Mouse (Mus musculus): Measurements from ENCODE around the gene Hist1h3b. TPM values are rescaled to one million over a fixed set of nuclear protein-coding genes. Genes with fewer than 3 reads are reported as not detected.
"Not testable (repeated sequence)": the region's sequence is repeated elsewhere in the genome, so short reads cannot be mapped to it uniquely, and the experiment has no call there.

Hist1h3b gene
- polyA plus RNA-seq, 1 experiment from 2014 or later = 4.7 TPM

GRCm38 (mm10) chr13:23766772-23767171 lies 14.7 kb downstream of the Hist1h3b start:
- H3K27me3 ChIP-seq (replicated peaks; ENCODE audit: control insufficient read depth, insufficient read depth, low read length) = no peaks in the 10 kb centered on the region
- H3K4me3 ChIP-seq (ENCODE audit: low read length) = no peak overlapping the region
- no peaks in the 10 kb centered on the region for H3K36me3 ChIP-seq (ENCODE audit: control insufficient read depth, insufficient read depth, low read length)
- H3K4me2 ChIP-seq (ENCODE audit: low read depth, low read length) = no peak overlapping the region
- no peak for ATAC-seq
- H3K9me3 ChIP-seq (ENCODE audit: control insufficient read depth, low read length) = no peaks in the 10 kb centered on the region
- H3K4me1 ChIP-seq (ENCODE audit: control insufficient read depth, insufficient read depth, low read length) = peaks cover 14% of the 10 kb centered on the region
- H3K9ac ChIP-seq (ENCODE audit: low read depth, low read length) = no peak overlapping the region
- no peak overlapping the region for H3K27ac ChIP-seq (ENCODE audit: low read length)

- peaks cover 9% of the 10 kb centered on the region; the same call in 1 of the 2 replicates for H3K4me1 ChIP-seq (ENCODE audit: control insufficient read depth, insufficient read depth, low read length)
- 58% methylated on average over 5 of the region's 5 CpGs for WGBS
- H3K4me3 ChIP-seq (ENCODE audit: low read length) = no peak overlapping the region
These were observed 16.8 kb downstream of the Hist1h3b start for GRCm38 (mm10) chr13:23768834-23769397.

GRCm38 (mm10) chr13:23769613-23770012 lies 17.5 kb downstream of the Hist1h3b start, which contains the start of gene Trim38:
TSS of gene Trim38 (plus strand) at chr13:23769913.
- H3K9ac ChIP-seq (ENCODE audit: low read depth, low read length); H3K4me2 ChIP-seq (ENCODE audit: low read depth, low read length); ATAC-seq; H3K4me3 ChIP-seq (ENCODE audit: low read length); H3K36me3 ChIP-seq (ENCODE audit: control insufficient read depth, insufficient read depth, low read length); H3K4me1 ChIP-seq (ENCODE audit: control insufficient read depth, insufficient read depth, low read length); H3K27me3 ChIP-seq (replicated peaks; ENCODE audit: control insufficient read depth, insufficient read depth, low read length); H3K9me3 ChIP-seq (ENCODE audit: control insufficient read depth, low read length); H3K27ac ChIP-seq (ENCODE audit: low read length): not testable (repeated sequence)
- WGBS = 93% methylated on average over 2 of the region's 2 CpGs

More at GRCm38 (mm10) chr13:23768834-23769397, 16.8 kb downstream of the Hist1h3b start:
- H3K9me3 ChIP-seq (ENCODE audit: control insufficient read depth, low read length) = no peaks in the 10 kb centered on the region
- H3K9ac ChIP-seq (ENCODE audit: low read depth, low read length) = no peak overlapping the region
- no peaks in the 10 kb centered on the region for H3K27me3 ChIP-seq (replicated peaks; ENCODE audit: control insufficient read depth, insufficient read depth, low read length)
- no peak overlapping the region for H3K4me2 ChIP-seq (ENCODE audit: low read depth, low read length)
- no peak overlapping the region for H3K27ac ChIP-seq (ENCODE audit: low read length)
- H3K36me3 ChIP-seq (ENCODE audit: control insufficient read depth, insufficient read depth, low read length) = no peaks in the 10 kb centered on the region
- ATAC-seq = no peak

- Histone ChIP-seq H3K4me3 (ENCODE audit: low read length) (peak overlapping the region; percentile 7), H3K27ac (ENCODE audit: low read length) (no peak overlapping the region), H3K9ac (ENCODE audit: low read depth, low read length) (no peak overlapping the region), H3K36me3 (ENCODE audit: control insufficient read depth, insufficient read depth, low read length) (no peaks in the 10 kb centered on the region), H3K4me2 (ENCODE audit: low read depth, low read length) (peak overlapping the region; percentile 37), H3K4me1 (ENCODE audit: control insufficient read depth, insufficient read depth, low read length) (no peaks in the 10 kb centered on the region), H3K9me3 (ENCODE audit: control insufficient read depth, low read length) (no peaks in the 10 kb centered on the region), H3K27me3 (replicated peaks; ENCODE audit: control insufficient read depth, insufficient read depth, low read length) (no peaks in the 10 kb centered on the region)
- 23% methylated on average over 21 of the region's 21 CpGs for WGBS
- peak; percentile 91 for ATAC-seq
These were observed 20.7 kb downstream of the Hist1h3b start for GRCm38 (mm10) chr13:23772561-23773313.

- H3K36me3 ChIP-seq (ENCODE audit: control insufficient read depth, insufficient read depth, low read length) = no peaks in the 10 kb centered on the region
- no peak overlapping the region for H3K27ac ChIP-seq (ENCODE audit: low read length)
- H3K9me3 ChIP-seq (ENCODE audit: control insufficient read depth, low read length) = no peaks in the 10 kb centered on the region
- H3K4me3 ChIP-seq (ENCODE audit: low read length) = no peak overlapping the region
- ATAC-seq = no peak
- H3K4me1 ChIP-seq (ENCODE audit: control insufficient read depth, insufficient read depth, low read length) = no peaks in the 10 kb centered on the region
- H3K9ac ChIP-seq (ENCODE audit: low read depth, low read length) = no peak overlapping the region
- H3K27me3 ChIP-seq (replicated peaks; ENCODE audit: control insufficient read depth, insufficient read depth, low read length) = no peaks in the 10 kb centered on the region
- 95% methylated on average over 7 of the region's 7 CpGs for WGBS
- H3K4me2 ChIP-seq (ENCODE audit: low read depth, low read length) = no peak overlapping the region
These were observed 26.3 kb downstream of the Hist1h3b start for GRCm38 (mm10) chr13:23778339-23778738.

- no peaks in the 10 kb centered on the region for H3K27me3 ChIP-seq (replicated peaks; ENCODE audit: control insufficient read depth, insufficient read depth, low read length)
- H3K36me3 ChIP-seq (ENCODE audit: control insufficient read depth, insufficient read depth, low read length) = no peaks in the 10 kb centered on the region
- no peak overlapping the region for H3K4me2 ChIP-seq (ENCODE audit: low read depth, low read length)
- H3K27ac ChIP-seq (ENCODE audit: low read length) = no peak overlapping the region
- 71% methylated on average over 4 of the region's 4 CpGs for WGBS
- H3K4me3 ChIP-seq (ENCODE audit: low read length) = no peak overlapping the region
- H3K9ac ChIP-seq (ENCODE audit: low read depth, low read length) = no peak overlapping the region
- H3K4me1 ChIP-seq (ENCODE audit: control insufficient read depth, insufficient read depth, low read length) = no peaks in the 10 kb centered on the region
- ATAC-seq = no peak
- H3K9me3 ChIP-seq (ENCODE audit: control insufficient read depth, low read length) = no peaks in the 10 kb centered on the region
These were observed 27.0 kb downstream of the Hist1h3b start for GRCm38 (mm10) chr13:23779025-23779424.

- ATAC-seq = no peak
- Histone ChIP-seq H3K4me3 (ENCODE audit: low read length) (no peak overlapping the region), H3K9ac (ENCODE audit: low read depth, low read length) (no peak overlapping the region), H3K27me3 (replicated peaks; ENCODE audit: control insufficient read depth, insufficient read depth, low read length) (no peaks in the 10 kb centered on the region), H3K4me1 (ENCODE audit: control insufficient read depth, insufficient read depth, low read length) (no peaks in the 10 kb centered on the region), H3K27ac (ENCODE audit: low read length) (no peak overlapping the region), H3K4me2 (ENCODE audit: low read depth, low read length) (no peak overlapping the region), H3K9me3 (ENCODE audit: control insufficient read depth, low read length) (no peaks in the 10 kb centered on the region), H3K36me3 (ENCODE audit: control insufficient read depth, insufficient read depth, low read length) (no peaks in the 10 kb centered on the region)
- 43% methylated on average over 2 of the region's 2 CpGs for WGBS
These were observed 40.5 kb downstream of the Hist1h3b start for GRCm38 (mm10) chr13:23792520-23792919.

GRCm38 (mm10) chr13:23799405-23799804 lies 47.3 kb downstream of the Hist1h3b start:
- Histone ChIP-seq H3K9ac (ENCODE audit: low read depth, low read length) (no peak overlapping the region), H3K9me3 (ENCODE audit: control insufficient read depth, low read length) (no peaks in the 10 kb centered on the region), H3K27ac (ENCODE audit: low read length) (no peak overlapping the region), H3K36me3 (ENCODE audit: control insufficient read depth, insufficient read depth, low read length) (no peaks in the 10 kb centered on the region), H3K4me1 (ENCODE audit: control insufficient read depth, insufficient read depth, low read length) (no peaks in the 10 kb centered on the region), H3K4me2 (ENCODE audit: low read depth, low read length) (no peak overlapping the region), H3K27me3 (replicated peaks; ENCODE audit: control insufficient read depth, insufficient read depth, low read length) (no peaks in the 10 kb centered on the region), H3K4me3 (ENCODE audit: low read length) (no peak overlapping the region)
- WGBS = 81% methylated on average over 5 of the region's 5 CpGs
- ATAC-seq = no peak

Data from intestine, embryonic 16.5 days (tissue).